Mouse (Mus musculus) embryonic facial prominence, embryonic 14.5 days (tissue): Measurements from ENCODE around the gene Ifi209. TPM values are rescaled to one million over a fixed set of nuclear protein-coding genes. Genes with fewer than 3 reads are reported as not detected.
"Not testable (repeated sequence)": the region's sequence is repeated elsewhere in the genome, so short reads cannot be mapped to it uniquely, and the experiment has no call there.

Experiments used
- ATAC-seq: fragments of 200-750 bp; cut with Nextera tagmentation; 2 replicates; pipeline ENCODE4 v1.8.0; 2017; ENCODE audit warnings: low read depth, moderate number of reproducible peaks, moderate TSS enrichment
- DNase-seq: peaks from one replicate; pipeline ENCODE4 v3.0.0-alpha.2; 2015; ENCODE audit warnings: low spot score
- H3K27ac ChIP-seq: fragments of 300-500 bp; sonication (generic); replicated peaks from 2 replicates; pipeline ENCODE4 v1.5.1; 2014; ENCODE audit warnings: low read depth, mild to moderate bottlenecking, low read length, moderate library complexity
- H3K27me3 ChIP-seq: fragments of 300-500 bp; sonication (generic); replicated peaks from 2 replicates; pipeline ENCODE4 v1.6.1; 2014; ENCODE audit warnings: low read length; ENCODE audit not compliant: control insufficient read depth, insufficient read depth
- H3K36me3 ChIP-seq: fragments of 300-500 bp; sonication (generic); 2 replicates; pipeline ENCODE4 v1.6.1; 2014; ENCODE audit warnings: low read length, mixed read lengths; ENCODE audit not compliant: control insufficient read depth, insufficient read depth
- H3K4me1 ChIP-seq: fragments of 300-500 bp; sonication (generic); 2 replicates; pipeline ENCODE4 v1.6.1; 2014; ENCODE audit warnings: antibody characterized with exemption, low read length; ENCODE audit not compliant: control insufficient read depth, insufficient read depth
- H3K4me2 ChIP-seq: fragments of 300-500 bp; sonication (generic); 2 replicates; pipeline ENCODE4 v1.6.1; 2014; ENCODE audit warnings: low read depth, mild to moderate bottlenecking, low read length, moderate library complexity, mixed read lengths
- H3K4me3 ChIP-seq: fragments of 300-500 bp; sonication (generic); 2 replicates; pipeline ENCODE4 v1.5.1; 2014; ENCODE audit warnings: low read depth, mild to moderate bottlenecking, low read length
- H3K9ac ChIP-seq: fragments of 300-500 bp; sonication (generic); 2 replicates; pipeline ENCODE4 v1.6.1; 2014; ENCODE audit warnings: low read depth, mild to moderate bottlenecking, low read length, moderate library complexity, mixed read lengths
- H3K9me3 ChIP-seq: fragments of 300-500 bp; sonication (generic); 2 replicates; pipeline ENCODE4 v1.6.1; 2016; ENCODE audit warnings: low read length; ENCODE audit not compliant: control insufficient read depth
- WGBS: fragments of 180-500 bp; shearing (Covaris S2); extraction: QIAGEN DNeasy Blood & Tissue Kit; methylation state at CpG from one replicate; pipeline ENCODE4 v1.1.7; 2014; 5-methylcytosine and 5-hydroxymethylcytosine counted together
- polyA plus RNA-seq: library from polyadenylated mRNA; unstranded; fragments of >200 nt; fragmentation: Nextera tagmentation; extraction: Ambion mirVana; gene quantifications from 2 replicates; pipeline ENCODE4 v1.2.1, GENCODE M21; 2014

The Ifi209 gene
- polyA plus RNA-seq, result 0.29 and 0.33 TPM in 2 replicates

DNA sequence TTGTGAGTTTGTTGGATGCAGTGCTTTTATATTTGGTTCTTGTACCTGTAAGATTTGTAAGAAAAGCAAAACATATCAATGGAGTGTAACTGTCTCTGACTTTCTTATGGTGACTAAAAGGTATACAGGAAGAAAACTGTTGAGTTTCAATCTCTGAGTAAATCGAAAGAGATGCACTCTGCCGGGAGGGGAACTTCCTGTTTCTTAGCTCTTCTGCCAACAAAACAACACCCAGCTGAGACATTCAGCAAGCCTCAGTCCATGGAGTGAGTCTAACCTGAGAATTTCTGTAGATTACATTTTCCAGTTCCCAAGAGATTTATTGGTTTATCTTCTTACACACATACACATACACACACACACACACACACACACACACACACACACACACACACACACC lies at the start of gene Ifi209:
TSS of gene Ifi209 (plus strand) at position 296 of the 400 bp plus-strand sequence.
- WGBS, result 76% methylated on average over 2 of the region's 2 CpGs
- H3K4me3 ChIP-seq, H3K27ac ChIP-seq, ATAC-seq, H3K9me3 ChIP-seq, H3K27me3 ChIP-seq, H3K36me3 ChIP-seq, H3K9ac ChIP-seq, DNase-seq, H3K4me1 ChIP-seq, H3K4me2 ChIP-seq: not testable (repeated sequence)

GRCm38 (mm10) chr1:173589698-173590097 lies 41.0 kb upstream of the Ifi209 start:
- WGBS, result 60% methylated on average over 2 of the region's 2 CpGs
- H3K4me2 ChIP-seq, H3K27ac ChIP-seq, H3K4me3 ChIP-seq, H3K4me1 ChIP-seq, H3K9me3 ChIP-seq, ATAC-seq, DNase-seq, H3K27me3 ChIP-seq, H3K36me3 ChIP-seq, H3K9ac ChIP-seq: not testable (repeated sequence)

DNA sequence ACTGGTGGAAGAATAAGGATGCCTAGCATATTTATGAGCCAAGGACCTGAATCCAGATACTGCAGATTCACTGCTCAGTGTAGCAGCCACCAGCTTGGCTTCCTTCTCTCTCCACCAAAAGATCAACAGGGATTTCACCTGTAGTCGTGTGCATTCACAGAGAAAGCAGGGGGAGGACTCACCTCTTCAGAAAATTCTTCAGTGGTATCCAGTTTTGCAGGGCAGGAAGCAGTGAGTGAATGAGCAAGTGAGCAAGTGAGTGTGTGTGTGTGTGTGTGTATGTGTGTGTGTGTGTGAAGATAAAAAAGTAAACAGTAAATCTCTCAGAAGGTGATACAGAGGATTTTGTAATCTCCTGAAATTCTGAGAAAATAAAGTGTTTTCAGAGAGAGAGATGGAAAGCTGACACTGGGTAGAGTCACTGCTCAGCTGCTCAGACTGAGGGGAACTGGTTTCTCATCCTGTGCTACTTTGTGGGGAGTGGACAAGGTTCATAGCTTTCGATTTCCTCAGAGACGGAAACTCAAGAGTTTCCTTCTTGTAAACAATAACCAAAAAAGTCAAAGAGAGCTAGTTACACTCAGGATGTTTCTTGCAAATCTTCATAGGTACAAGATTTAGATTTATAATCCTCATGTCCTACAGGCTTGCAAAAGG lies 31.8 kb upstream of the Ifi209 start, which contains the start of gene Ifi213:
TSS of gene Ifi213 (minus strand) at position 437 of the 657 bp plus-strand sequence.
- H3K9me3 ChIP-seq, H3K27ac ChIP-seq, H3K9ac ChIP-seq, DNase-seq, ATAC-seq, H3K4me1 ChIP-seq, H3K4me3 ChIP-seq, H3K27me3 ChIP-seq, H3K36me3 ChIP-seq, H3K4me2 ChIP-seq: not testable (repeated sequence)
- 70% methylated on average over 3 of the region's 3 CpGs for WGBS

- not testable (repeated sequence) for H3K4me2 ChIP-seq, H3K36me3 ChIP-seq, H3K4me1 ChIP-seq, H3K27me3 ChIP-seq, H3K9ac ChIP-seq, DNase-seq, H3K4me3 ChIP-seq, H3K9me3 ChIP-seq, ATAC-seq, H3K27ac ChIP-seq
- 79% methylated on average over 3 of the region's 3 CpGs for WGBS
These were observed 20.4 kb upstream of the Ifi209 start for GRCm38 (mm10) chr1:173610291-173610690.

DNA sequence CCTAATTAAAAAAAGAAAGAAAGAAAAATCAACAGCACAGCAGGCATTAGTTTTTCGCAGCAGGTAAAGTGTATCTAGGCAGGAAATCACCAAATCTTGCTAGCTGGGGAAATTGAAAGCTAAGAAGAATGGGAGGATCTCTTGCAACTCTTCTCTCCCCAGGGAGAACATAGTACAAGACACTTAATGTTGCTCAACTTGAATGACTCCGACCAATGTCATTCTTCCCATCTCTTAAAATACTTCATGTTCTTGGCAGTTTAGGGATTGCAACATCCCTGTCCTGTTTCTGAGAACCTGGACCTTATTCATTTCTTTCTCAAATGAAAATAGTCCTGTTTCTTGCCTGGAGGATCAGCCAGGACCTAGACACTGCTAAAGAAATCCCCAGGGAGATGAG lies 8.5 kb upstream of the Ifi209 start:
- DNase-seq, H3K4me2 ChIP-seq, H3K9me3 ChIP-seq, H3K9ac ChIP-seq, H3K27ac ChIP-seq, H3K36me3 ChIP-seq, H3K4me3 ChIP-seq, H3K4me1 ChIP-seq, H3K27me3 ChIP-seq, ATAC-seq: not testable (repeated sequence)
- WGBS, result 88% methylated on average over 2 of the region's 2 CpGs

GRCm38 (mm10) chr1:173624052-173624451 lies 6.7 kb upstream of the Ifi209 start:
- Histone ChIP-seq H3K36me3 (no peaks in the 10 kb centered on the region), H3K4me3 (no peak overlapping the region), H3K4me1 (no peaks in the 10 kb centered on the region), H3K27ac (no peak overlapping the region), H3K9me3 (no peaks in the 10 kb centered on the region), H3K4me2 (no peak overlapping the region), H3K27me3 (no peaks in the 10 kb centered on the region), H3K9ac (no peak overlapping the region)
- ATAC-seq, result no peak
- 83% methylated on average over 2 of the region's 2 CpGs for WGBS
- DNase-seq, result no peak

GRCm38 (mm10) chr1:173626686-173627085 lies 4.0 kb upstream of the Ifi209 start:
- Histone ChIP-seq H3K36me3 (no peaks in the 10 kb centered on the region), H3K4me1 (no peaks in the 10 kb centered on the region), H3K9ac (no peak overlapping the region), H3K9me3 (no peaks in the 10 kb centered on the region), H3K4me2 (no peak overlapping the region), H3K4me3 (no peak overlapping the region), H3K27me3 (no peaks in the 10 kb centered on the region), H3K27ac (no peak overlapping the region)
- WGBS, result 73% methylated on average over 2 of the region's 2 CpGs
- ATAC-seq (no peak), DNase-seq (no peak)

DNA sequence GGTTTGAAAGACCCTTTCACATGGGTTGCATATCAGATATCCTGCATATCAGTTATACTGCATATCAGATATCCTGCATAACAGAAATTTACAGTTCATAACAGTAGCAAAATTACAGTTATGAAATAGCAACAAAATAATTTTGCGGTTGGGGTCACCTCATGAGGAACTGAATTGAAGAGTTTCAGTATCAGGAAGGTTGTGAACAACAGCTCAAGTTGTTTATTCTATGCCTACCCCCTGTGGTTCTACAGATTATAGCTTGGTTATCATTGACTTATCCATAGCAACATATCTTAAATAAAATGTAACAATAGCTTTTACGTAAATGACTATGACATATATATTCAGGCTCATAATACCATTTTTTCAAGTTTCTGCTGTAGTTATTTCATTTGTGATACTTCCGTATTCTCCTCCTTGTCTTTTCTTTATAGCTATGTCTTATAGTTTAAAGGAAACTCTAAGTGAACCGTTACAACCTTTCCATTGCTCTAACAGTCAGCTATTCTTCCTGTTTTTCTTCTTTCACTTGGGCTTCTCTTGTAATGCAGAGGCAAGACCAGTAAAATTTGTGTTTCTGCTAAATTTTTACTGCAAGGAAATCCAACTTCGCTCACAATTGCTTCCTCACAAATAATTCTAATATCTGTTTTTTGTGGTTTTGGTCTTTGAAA lies 3.4 kb downstream of the Ifi209 start:
- no peak for DNase-seq
- Histone ChIP-seq H3K27me3 (no peaks in the 10 kb centered on the region), H3K4me3 (no peak overlapping the region), H3K36me3 (no peaks in the 10 kb centered on the region), H3K27ac (no peak overlapping the region), H3K4me2 (no peak overlapping the region), H3K9ac (no peak overlapping the region), H3K4me1 (no peaks in the 10 kb centered on the region), H3K9me3 (no peaks in the 10 kb centered on the region)
- ATAC-seq, result no peak
- WGBS, result 90% methylated on average over 5 of the region's 5 CpGs

GRCm38 (mm10) chr1:173645393-173645792 lies 14.7 kb downstream of the Ifi209 start:
- no peak overlapping the region for H3K9ac ChIP-seq
- no peak overlapping the region for H3K4me3 ChIP-seq
- H3K9me3 ChIP-seq, result no peaks in the 10 kb centered on the region
- 75% methylated on average over 2 of the region's 2 CpGs for WGBS
- no peaks in the 10 kb centered on the region for H3K27me3 ChIP-seq
- H3K4me1 ChIP-seq, result no peaks in the 10 kb centered on the region
- ATAC-seq (no peak), DNase-seq (no peak)
- no peak overlapping the region for H3K4me2 ChIP-seq
- H3K36me3 ChIP-seq, result no peaks in the 10 kb centered on the region
- H3K27ac ChIP-seq, result no peak overlapping the region
